Mouse (Mus musculus): ENCODE data around the gene Hmx3. TPM values are rescaled to one million over a fixed set of nuclear protein-coding genes. Genes with fewer than 3 reads are reported as not detected.
A peak's percentile ranks its signal among the peaks of the same experiment; 100 is the strongest.

Gene Hmx3
- polyA plus RNA-seq, 1 experiment, result 0.75 TPM

GRCm38 (mm10) chr7:131551471-131551870 lies 8.8 kb downstream of the Hmx3 start:
- Histone ChIP-seq H3K36me3 (ENCODE audit: control insufficient read depth, insufficient read depth, low read length) (no peaks in the 10 kb centered on the region), H3K27ac (ENCODE audit: control insufficient read depth, insufficient read depth, low read length) (no peak overlapping the region), H3K4me3 (ENCODE audit: control insufficient read depth, insufficient read depth, low read length) (no peak overlapping the region), H3K4me1 (replicated peaks; ENCODE audit: control insufficient read depth, insufficient read depth, low read length) (peaks cover 20% of the 10 kb centered on the region), H3K27me3 (ENCODE audit: control insufficient read depth, insufficient read depth, low read length) (peaks cover 54% of the 10 kb centered on the region)
- DNase-seq, result no peak
- TF ChIP-seq CTCF (IDR thresholded peaks at IDR 0.05; ENCODE audit: borderline replicate concordance, control insufficient read depth, extremely low read depth, insufficient read depth, low read length, poor library complexity), result no peak
- TF ChIP-seq POLR2A (IDR thresholded peaks at IDR 0.05; ENCODE audit: control insufficient read depth, extremely low read depth, insufficient read depth, low read length, poor library complexity), result no peak
- WGBS, result 6% methylated on average over 4 of the region's 4 CpGs

DNA sequence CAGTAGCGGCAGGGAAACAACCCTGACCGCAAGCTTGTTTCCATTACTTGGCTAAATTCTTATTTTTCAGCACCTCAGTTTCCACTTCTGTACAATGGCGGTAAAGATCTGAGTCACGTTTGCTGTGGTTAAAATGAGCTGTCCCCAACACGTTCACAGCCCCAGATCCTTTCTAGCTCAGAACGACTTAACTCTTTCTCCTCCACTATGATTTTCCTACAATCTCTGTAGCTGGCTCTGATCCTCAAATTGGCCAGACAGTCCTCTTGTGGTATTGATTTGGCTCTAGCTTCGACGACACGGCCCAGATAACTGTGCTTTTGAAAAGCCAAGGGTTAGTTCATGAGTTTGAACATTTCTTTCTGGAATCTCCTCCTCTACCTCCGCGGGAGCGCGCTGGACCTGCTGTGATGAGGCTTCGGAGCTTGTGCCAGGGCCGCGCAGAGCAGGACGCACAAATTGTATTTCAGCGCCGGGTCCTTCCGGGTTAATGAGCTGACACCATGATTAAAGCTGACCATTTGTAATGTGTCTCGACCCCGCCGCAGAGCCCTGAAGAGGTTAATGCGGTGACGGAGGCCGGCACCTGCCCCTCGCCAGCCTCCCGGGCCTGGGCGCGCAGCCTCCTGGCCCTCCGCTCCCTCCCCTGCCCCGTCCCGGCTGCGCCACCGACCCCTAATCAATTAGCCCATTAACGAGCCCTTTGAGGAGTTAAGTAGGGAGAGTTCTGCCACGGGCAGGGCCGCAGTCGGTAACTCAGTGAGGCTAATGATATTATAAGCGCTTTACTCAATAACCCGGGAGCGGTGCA lies 9.5 kb downstream of the Hmx3 start:
- Histone ChIP-seq H3K27me3 (ENCODE audit: control insufficient read depth, insufficient read depth, low read length) (peaks cover 61% of the 10 kb centered on the region), H3K27ac (ENCODE audit: control insufficient read depth, insufficient read depth, low read length) (no peak overlapping the region), H3K4me3 (ENCODE audit: control insufficient read depth, insufficient read depth, low read length) (no peak overlapping the region), H3K4me1 (replicated peaks; ENCODE audit: control insufficient read depth, insufficient read depth, low read length) (peaks cover 25% of the 10 kb centered on the region), H3K36me3 (ENCODE audit: control insufficient read depth, insufficient read depth, low read length) (no peaks in the 10 kb centered on the region)
- DNase-seq, result no peak
- TF ChIP-seq POLR2A (IDR thresholded peaks at IDR 0.05; ENCODE audit: control insufficient read depth, extremely low read depth, insufficient read depth, low read length, poor library complexity) (no peak), CTCF (IDR thresholded peaks at IDR 0.05; ENCODE audit: borderline replicate concordance, control insufficient read depth, extremely low read depth, insufficient read depth, low read length, poor library complexity) (no peak)
- 9% methylated on average over 42 of the region's 42 CpGs for WGBS

DNA sequence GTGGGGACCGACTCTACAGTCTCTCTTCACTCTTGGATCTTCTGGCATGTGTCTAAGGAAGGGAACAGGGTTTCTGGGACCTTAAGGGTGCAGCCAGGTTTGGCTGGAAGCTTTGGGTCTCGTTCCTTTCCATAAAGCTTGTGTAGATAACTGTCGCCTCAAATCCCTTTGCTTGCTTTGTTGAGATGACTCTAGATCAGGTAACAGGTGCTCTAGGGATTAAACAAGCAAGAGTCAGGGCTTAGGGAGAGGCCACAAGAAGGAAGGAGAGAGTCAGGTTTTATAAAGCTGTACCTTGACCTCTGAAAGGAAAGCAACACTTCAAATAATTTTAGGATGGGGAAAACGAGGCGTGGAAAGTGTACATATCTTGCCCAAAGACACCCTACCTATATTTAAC lies 10.1 kb downstream of the Hmx3 start:
- Histone ChIP-seq H3K4me3 (ENCODE audit: control insufficient read depth, insufficient read depth, low read length) (no peak overlapping the region), H3K4me1 (replicated peaks; ENCODE audit: control insufficient read depth, insufficient read depth, low read length) (peaks cover 25% of the 10 kb centered on the region), H3K27ac (ENCODE audit: control insufficient read depth, insufficient read depth, low read length) (no peak overlapping the region), H3K27me3 (ENCODE audit: control insufficient read depth, insufficient read depth, low read length) (peaks cover 60% of the 10 kb centered on the region), H3K36me3 (ENCODE audit: control insufficient read depth, insufficient read depth, low read length) (no peaks in the 10 kb centered on the region)
- no peak for DNase-seq
- WGBS, result 7% methylated on average over 5 of the region's 5 CpGs
- TF ChIP-seq CTCF (IDR thresholded peaks at IDR 0.05; ENCODE audit: borderline replicate concordance, control insufficient read depth, extremely low read depth, insufficient read depth, low read length, poor library complexity), result no peak
- no peak for TF ChIP-seq POLR2A (IDR thresholded peaks at IDR 0.05; ENCODE audit: control insufficient read depth, extremely low read depth, insufficient read depth, low read length, poor library complexity)

DNA sequence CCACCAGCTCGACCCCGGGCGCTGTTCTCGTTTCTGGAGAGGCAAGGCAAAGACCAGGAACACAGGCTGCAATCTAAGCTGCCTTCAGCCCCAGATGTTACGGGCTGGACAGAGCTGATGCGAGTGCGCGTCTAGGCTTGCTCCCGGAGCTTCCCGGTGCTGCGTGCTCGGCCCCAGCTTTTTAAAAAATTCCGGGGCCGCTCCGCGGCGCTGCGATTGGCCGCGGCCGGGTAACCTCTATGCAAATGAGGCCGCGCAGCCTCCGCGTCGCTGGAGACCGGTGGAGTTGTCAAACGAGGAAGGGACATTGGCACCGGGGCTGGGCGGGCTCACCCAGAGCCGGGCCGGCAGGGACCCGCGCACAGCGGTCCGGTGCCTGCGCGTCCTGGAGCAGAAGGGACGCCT lies 11.1 kb downstream of the Hmx3 start:
- peaks cover 57% of the 10 kb centered on the region for H3K27me3 ChIP-seq (ENCODE audit: control insufficient read depth, insufficient read depth, low read length)
- WGBS, result 2% methylated on average over 39 of the region's 39 CpGs
- H3K27ac ChIP-seq (ENCODE audit: control insufficient read depth, insufficient read depth, low read length), result no peak overlapping the region
- peak overlapping the region; percentile 43 for H3K4me3 ChIP-seq (ENCODE audit: control insufficient read depth, insufficient read depth, low read length)
- H3K36me3 ChIP-seq (ENCODE audit: control insufficient read depth, insufficient read depth, low read length), result no peaks in the 10 kb centered on the region
- H3K4me1 ChIP-seq (replicated peaks; ENCODE audit: control insufficient read depth, insufficient read depth, low read length), result peaks cover 25% of the 10 kb centered on the region
- peak; percentile 56 for DNase-seq
- TF ChIP-seq POLR2A (IDR thresholded peaks at IDR 0.05; ENCODE audit: control insufficient read depth, extremely low read depth, insufficient read depth, low read length, poor library complexity), result 0 out of 2 replicates have a peak, but pooled peaks have one; percentile 28
- TF ChIP-seq CTCF (IDR thresholded peaks at IDR 0.05; ENCODE audit: borderline replicate concordance, control insufficient read depth, extremely low read depth, insufficient read depth, low read length, poor library complexity), result 0 out of 2 replicates have a peak, but pooled peaks have one; percentile 14

GRCm38 (mm10) chr7:131554341-131555180 lies 11.9 kb downstream of the Hmx3 start:
- no peak for TF ChIP-seq CTCF (IDR thresholded peaks at IDR 0.05; ENCODE audit: borderline replicate concordance, control insufficient read depth, extremely low read depth, insufficient read depth, low read length, poor library complexity)
- no peak for TF ChIP-seq POLR2A (IDR thresholded peaks at IDR 0.05; ENCODE audit: control insufficient read depth, extremely low read depth, insufficient read depth, low read length, poor library complexity)
- peak overlapping the region; percentile 43 for H3K4me3 ChIP-seq (ENCODE audit: control insufficient read depth, insufficient read depth, low read length)
- H3K27me3 ChIP-seq (ENCODE audit: control insufficient read depth, insufficient read depth, low read length), result peaks cover 52% of the 10 kb centered on the region
- no peaks in the 10 kb centered on the region for H3K36me3 ChIP-seq (ENCODE audit: control insufficient read depth, insufficient read depth, low read length)
- H3K4me1 ChIP-seq (replicated peaks; ENCODE audit: control insufficient read depth, insufficient read depth, low read length), result peaks cover 25% of the 10 kb centered on the region
- H3K27ac ChIP-seq (ENCODE audit: control insufficient read depth, insufficient read depth, low read length), result no peak overlapping the region
- 3% methylated on average over 45 of the region's 45 CpGs for whole genome bisulfite sequencing
- peak; percentile 28 for DNase-seq

DNA sequence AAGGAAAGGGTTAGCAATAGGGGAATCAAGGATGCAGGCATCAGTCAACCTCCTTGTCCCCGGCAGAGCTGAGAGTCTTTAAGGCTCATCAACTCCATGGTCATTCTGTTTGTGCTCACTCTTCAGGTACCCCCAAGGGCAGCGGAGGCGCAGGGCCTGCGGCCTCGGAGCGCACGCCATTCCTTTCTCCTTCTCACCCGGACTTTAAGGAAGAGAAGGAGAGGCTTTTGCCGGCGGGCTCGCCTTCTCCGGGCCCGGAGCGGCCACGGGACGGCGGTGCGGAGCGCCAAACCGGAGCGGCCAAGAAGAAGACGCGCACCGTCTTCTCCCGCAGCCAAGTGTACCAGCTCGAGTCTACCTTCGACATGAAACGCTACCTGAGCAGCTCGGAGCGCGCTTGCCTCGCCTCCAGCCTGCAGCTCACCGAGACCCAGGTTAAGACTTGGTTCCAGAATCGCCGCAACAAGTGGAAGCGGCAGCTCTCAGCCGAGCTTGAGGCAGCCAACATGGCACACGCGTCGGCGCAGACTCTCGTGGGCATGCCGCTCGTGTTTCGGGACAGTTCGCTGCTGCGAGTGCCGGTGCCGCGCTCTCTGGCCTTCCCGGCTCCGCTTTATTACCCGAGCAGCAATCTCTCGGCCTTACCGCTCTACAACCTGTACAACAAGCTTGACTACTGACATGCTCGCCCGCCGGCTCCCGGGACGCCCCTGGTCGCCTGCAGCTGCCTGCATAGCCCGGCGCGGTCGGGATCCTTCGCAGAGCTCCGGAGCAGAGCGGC lies 12.8 kb downstream of the Hmx3 start:
- TF ChIP-seq CTCF (IDR thresholded peaks at IDR 0.05; ENCODE audit: borderline replicate concordance, control insufficient read depth, extremely low read depth, insufficient read depth, low read length, poor library complexity) (no peak), POLR2A (IDR thresholded peaks at IDR 0.05; ENCODE audit: control insufficient read depth, extremely low read depth, insufficient read depth, low read length, poor library complexity) (no peak)

More for the DNA sequence above, 12.8 kb downstream of the Hmx3 start:
- DNase-seq, result no peak
- 2% methylated on average over 68 of the region's 68 CpGs for WGBS
- Histone ChIP-seq H3K27me3 (ENCODE audit: control insufficient read depth, insufficient read depth, low read length) (peaks cover 52% of the 10 kb centered on the region), H3K4me3 (ENCODE audit: control insufficient read depth, insufficient read depth, low read length) (0 out of 2 replicates have a peak overlapping the region, but pooled peaks have one; percentile 5), H3K4me1 (replicated peaks; ENCODE audit: control insufficient read depth, insufficient read depth, low read length) (peaks cover 25% of the 10 kb centered on the region), H3K36me3 (ENCODE audit: control insufficient read depth, insufficient read depth, low read length) (no peaks in the 10 kb centered on the region), H3K27ac (ENCODE audit: control insufficient read depth, insufficient read depth, low read length) (no peak overlapping the region)

Measured in thymus, adult 2 months (tissue).